Mouse (Mus musculus) heart, embryonic 13.5 days (tissue): ENCODE data around the gene Arhgap1. TPM values are rescaled to one million over a fixed set of nuclear protein-coding genes. Genes with fewer than 3 reads are reported as not detected.

Experiments
- ATAC-seq: fragments of 200-750 bp; cut with Nextera tagmentation; 2 replicates; pipeline ENCODE4 v1.8.0; 2017; ENCODE audit warnings: moderate TSS enrichment; ENCODE audit not compliant: insufficient number of reproducible peaks, low FRiP score, low TSS enrichment; ENCODE audit errors: extremely low read depth
- H3K27ac ChIP-seq: fragments of 300-500 bp; sonication (generic); replicated peaks from 2 replicates; pipeline ENCODE4 v1.5.1; 2015; ENCODE audit warnings: moderate library complexity, mild to moderate bottlenecking, inconsistent platforms
- H3K27me3 ChIP-seq: fragments of 300-500 bp; sonication (generic); replicated peaks from 2 replicates; pipeline ENCODE4 v1.6.1; 2015; ENCODE audit warnings: mild to moderate bottlenecking, inconsistent platforms
- H3K36me3 ChIP-seq: fragments of 300-500 bp; sonication (generic); 2 replicates; pipeline ENCODE4 v1.6.1; 2015; ENCODE audit warnings: mild to moderate bottlenecking, inconsistent platforms
- H3K4me1 ChIP-seq: fragments of 300-500 bp; sonication (generic); 2 replicates; pipeline ENCODE4 v1.6.1; 2015; ENCODE audit warnings: inconsistent platforms
- H3K4me2 ChIP-seq: fragments of 300-500 bp; sonication (generic); 2 replicates; pipeline ENCODE4 v1.6.1; 2015; ENCODE audit warnings: inconsistent platforms, mild to moderate bottlenecking, moderate library complexity
- H3K4me3 ChIP-seq: fragments of 300-500 bp; sonication (generic); 2 replicates; pipeline ENCODE4 v1.5.1; 2015; ENCODE audit warnings: moderate library complexity, mild to moderate bottlenecking, inconsistent platforms
- H3K9ac ChIP-seq: fragments of 300-500 bp; sonication (generic); 2 replicates; pipeline ENCODE4 v1.6.1; 2015; ENCODE audit warnings: inconsistent platforms, mild to moderate bottlenecking, moderate library complexity
- H3K9me3 ChIP-seq: fragments of 300-500 bp; sonication (generic); 2 replicates; pipeline ENCODE4 v1.6.1; 2016; ENCODE audit warnings: inconsistent platforms
- WGBS: fragments of 180-500 bp; shearing (Covaris S2); methylation state at CpG from one replicate; pipeline ENCODE4 v1.1.7; 2015; ENCODE audit warnings: mixed read lengths; 5-methylcytosine and 5-hydroxymethylcytosine counted together
- polyA plus RNA-seq: library from polyadenylated mRNA; unstranded; fragments of >200 nt; fragmentation: Nextera tagmentation; extraction: Ambion mirVana; gene quantifications from 2 replicates; pipeline ENCODE4 v1.2.1, GENCODE M21; 2015

Arhgap1 gene
- polyA plus RNA-seq, 1 experiment from 2014 or later: 145 TPM

- 93% methylated on average over 2 of the region's 2 CpGs for WGBS
Observed at GRCm38 (mm10) chr2:91701366-91701765, 51.7 kb downstream of the Arhgap1 start.

GRCm38 (mm10) chr2:91705736-91706135 is 56.1 kb downstream of the Arhgap1 start:
- H3K4me3 ChIP-seq: no peak overlapping the region
- H3K4me2 ChIP-seq: no peak overlapping the region

More at GRCm38 (mm10) chr2:91701366-91701765, 51.7 kb downstream of the Arhgap1 start:
- Histone ChIP-seq H3K9ac (no peak overlapping the region), H3K36me3 (no peaks in the 10 kb centered on the region), H3K4me1 (peaks cover 17% of the 10 kb centered on the region), H3K4me3 (no peak overlapping the region), H3K27ac (no peak overlapping the region), H3K4me2 (no peak overlapping the region), H3K27me3 (no peaks in the 10 kb centered on the region), H3K9me3 (no peaks in the 10 kb centered on the region)
- no peak for ATAC-seq

GRCm38 (mm10) chr2:91706456-91706855 is 56.8 kb downstream of the Arhgap1 start:
- no peak overlapping the region for H3K27ac ChIP-seq
- H3K4me2 ChIP-seq: no peak overlapping the region
- ATAC-seq: no peak
- no peaks in the 10 kb centered on the region for H3K9me3 ChIP-seq
- no peak overlapping the region for H3K4me3 ChIP-seq
- H3K36me3 ChIP-seq: peaks cover 3% of the 10 kb centered on the region; the same call in 1 of the 2 replicates
- H3K4me1 ChIP-seq: peaks cover 13% of the 10 kb centered on the region
- H3K9ac ChIP-seq: no peak overlapping the region
- H3K27me3 ChIP-seq: no peaks in the 10 kb centered on the region

More at GRCm38 (mm10) chr2:91705736-91706135, 56.1 kb downstream of the Arhgap1 start:
- Histone ChIP-seq H3K27me3 (no peaks in the 10 kb centered on the region), H3K9ac (no peak overlapping the region), H3K27ac (no peak overlapping the region), H3K36me3 (peaks cover 3% of the 10 kb centered on the region; the same call in 1 of the 2 replicates), H3K9me3 (no peaks in the 10 kb centered on the region), H3K4me1 (peaks cover 10% of the 10 kb centered on the region)
- 77% methylated on average over 6 of the region's 6 CpGs for WGBS
- ATAC-seq: no peak

GRCm38 (mm10) chr2:91708361-91708760 is 58.7 kb downstream of the Arhgap1 start:
- no peak overlapping the region for H3K9ac ChIP-seq
- ATAC-seq: no peak
- no peak overlapping the region for H3K4me3 ChIP-seq
- H3K9me3 ChIP-seq: no peaks in the 10 kb centered on the region
- peaks cover 21% of the 10 kb centered on the region for H3K4me1 ChIP-seq
- no peak overlapping the region for H3K27ac ChIP-seq
- H3K36me3 ChIP-seq: peaks cover 6% of the 10 kb centered on the region
- WGBS: 93% methylated on average over 6 of the region's 6 CpGs
- H3K27me3 ChIP-seq: no peaks in the 10 kb centered on the region
- H3K4me2 ChIP-seq: no peak overlapping the region

GRCm38 (mm10) chr2:91710272-91711234 is 60.9 kb downstream of the Arhgap1 start, which contains the start of the genes Atg13 and Harbi1:
Atg13 (minus strand) TSS chr2:91710576.
Harbi1 (plus strand) TSS chr2:91710852.
- Histone ChIP-seq H3K27me3 (no peaks in the 10 kb centered on the region), H3K4me2 (peak within 1 kb of the TSS; percentile 92), H3K4me3 (peak within 1 kb of the TSS; percentile 93), H3K36me3 (peaks cover 6% of the 10 kb centered on the region), H3K27ac (peak within 1 kb of the TSS; percentile 83), H3K4me1 (peaks cover 21% of the 10 kb centered on the region), H3K9ac (peak within 1 kb of the TSS; percentile 92), H3K9me3 (no peaks in the 10 kb centered on the region)
- under 1% methylated on average over 66 of the region's 66 CpGs for WGBS
- ATAC-seq: peak; percentile 91

GRCm38 (mm10) chr2:91711256-91711925 is 61.7 kb downstream of the Arhgap1 start:
- WGBS: 2% methylated on average over 8 of the region's 8 CpGs

GRCm38 (mm10) chr2:91714921-91715320 is 65.3 kb downstream of the Arhgap1 start:
- Histone ChIP-seq H3K36me3 (peaks cover 12% of the 10 kb centered on the region), H3K9me3 (no peaks in the 10 kb centered on the region), H3K9ac (no peak overlapping the region), H3K4me3 (no peak overlapping the region), H3K4me1 (peaks cover 12% of the 10 kb centered on the region), H3K4me2 (no peak overlapping the region), H3K27me3 (no peaks in the 10 kb centered on the region), H3K27ac (no peak overlapping the region)
- 89% methylated on average over 1 of the region's 1 CpGs for WGBS
- ATAC-seq: no peak

More at GRCm38 (mm10) chr2:91711256-91711925, 61.7 kb downstream of the Arhgap1 start:
- no peaks in the 10 kb centered on the region for H3K27me3 ChIP-seq
- H3K9ac ChIP-seq: peak overlapping the region; percentile 92
- ATAC-seq: no peak
- H3K4me2 ChIP-seq: peak overlapping the region; percentile 92
- H3K9me3 ChIP-seq: no peaks in the 10 kb centered on the region
- peaks cover 21% of the 10 kb centered on the region for H3K4me1 ChIP-seq
- peak overlapping the region; percentile 93 for H3K4me3 ChIP-seq
- H3K27ac ChIP-seq: peak overlapping the region; percentile 83
- H3K36me3 ChIP-seq: peaks cover 7% of the 10 kb centered on the region

GRCm38 (mm10) chr2:91718276-91718675 is 68.6 kb downstream of the Arhgap1 start:
- WGBS: 79% methylated on average over 6 of the region's 6 CpGs
- no peak overlapping the region for H3K4me3 ChIP-seq
- no peak overlapping the region for H3K27ac ChIP-seq
- 0 out of 2 replicates have a peak, but pooled peaks cover under 1% of the 10 kb centered on the region for H3K4me1 ChIP-seq
- H3K4me2 ChIP-seq: no peak overlapping the region
- no peaks in the 10 kb centered on the region for H3K9me3 ChIP-seq
- peaks cover 24% of the 10 kb centered on the region for H3K36me3 ChIP-seq
- ATAC-seq: no peak
- no peak overlapping the region for H3K9ac ChIP-seq
- no peaks in the 10 kb centered on the region for H3K27me3 ChIP-seq

Other genes starting within 250 kb of the Arhgap1 start
- 36.3 and 38.9 TPM in 2 replicates for gene 1110051M20Rik, start 205.2 kb upstream of the Arhgap1 start, polyA plus RNA-seq
- gene Lrp4, start 192.3 kb upstream of the Arhgap1 start, polyA plus RNA-seq: 3.2 and 3.8 TPM in 2 replicates
- gene Ckap5, start 123.1 kb upstream of the Arhgap1 start, polyA plus RNA-seq: 63.1 and 66.1 TPM in 2 replicates
- gene F2, start 13.4 kb upstream of the Arhgap1 start, polyA plus RNA-seq: 0.72 and 4.8 TPM in 2 replicates
- 6.9 and 7.0 TPM in 2 replicates for gene Zfp408, start 69 bp upstream of the Arhgap1 start, polyA plus RNA-seq
- 18.7 and 20.6 TPM in 2 replicates for gene Atg13, start 60.7 kb downstream of the Arhgap1 start, polyA plus RNA-seq
- gene Harbi1, start 61.0 kb downstream of the Arhgap1 start, polyA plus RNA-seq: 10.0 and 11.8 TPM in 2 replicates
- 9.8 and 10.4 TPM in 2 replicates for gene Ambra1, start 80.3 kb downstream of the Arhgap1 start, polyA plus RNA-seq